Mouse (Mus musculus) kidney, adult 2 months (tissue): Measurements from ENCODE around the gene 1810043G02Rik.

Experiments
- CTCF ChIP-seq: fragments of 200-500 bp; conservative IDR thresholded peaks from 2 replicates; pipeline ENCODE4 v1.5.1; 2011; ENCODE audit warnings: low read depth, mild to moderate bottlenecking, control low read depth, low read length, moderate library complexity, mixed read lengths; ENCODE audit not compliant: insufficient read depth, insufficient read length
- POLR2A ChIP-seq: fragments of 200-500 bp; IDR thresholded peaks from one replicate; pipeline ENCODE4 v1.6.1; 2011; ENCODE audit warnings: low read depth, low read length, control low read depth

DNA sequence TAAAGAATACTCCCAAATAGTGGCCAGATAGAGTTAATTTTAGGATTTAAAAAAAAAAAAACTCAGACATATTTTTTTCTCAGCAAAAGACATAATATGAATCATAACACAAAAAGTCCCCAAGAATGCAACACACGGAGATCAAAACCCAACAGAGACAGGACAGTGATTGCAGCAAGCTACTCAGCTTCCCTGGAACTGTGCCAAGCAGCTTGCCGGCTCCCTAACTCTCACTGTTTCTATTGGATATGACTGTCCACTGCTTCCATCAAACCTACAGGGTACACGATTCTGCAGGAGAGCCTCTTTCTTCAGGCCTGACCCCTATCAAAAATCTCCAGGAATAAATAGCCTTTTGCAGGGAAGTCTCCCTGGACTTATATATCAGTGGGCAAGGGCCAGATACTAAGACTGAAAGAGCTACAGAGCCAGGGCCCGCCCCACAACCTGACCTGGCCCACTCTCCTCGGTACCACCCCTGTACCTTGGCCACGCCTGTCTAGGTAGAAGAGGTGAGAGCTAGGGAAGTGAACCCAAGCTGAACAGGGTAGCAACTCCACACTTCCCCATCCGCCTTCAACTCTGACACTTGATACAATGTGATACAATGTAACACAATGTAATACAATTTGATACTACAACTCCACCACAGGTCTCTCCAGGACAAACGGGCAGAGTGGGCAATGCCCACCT lies 1.7 kb upstream of the 1810043G02Rik start:
- TF ChIP-seq CTCF (no peak), POLR2A (no peak)
